ENCODE assay signal across 8 mouse cellular contexts in the genomic region with DNA sequence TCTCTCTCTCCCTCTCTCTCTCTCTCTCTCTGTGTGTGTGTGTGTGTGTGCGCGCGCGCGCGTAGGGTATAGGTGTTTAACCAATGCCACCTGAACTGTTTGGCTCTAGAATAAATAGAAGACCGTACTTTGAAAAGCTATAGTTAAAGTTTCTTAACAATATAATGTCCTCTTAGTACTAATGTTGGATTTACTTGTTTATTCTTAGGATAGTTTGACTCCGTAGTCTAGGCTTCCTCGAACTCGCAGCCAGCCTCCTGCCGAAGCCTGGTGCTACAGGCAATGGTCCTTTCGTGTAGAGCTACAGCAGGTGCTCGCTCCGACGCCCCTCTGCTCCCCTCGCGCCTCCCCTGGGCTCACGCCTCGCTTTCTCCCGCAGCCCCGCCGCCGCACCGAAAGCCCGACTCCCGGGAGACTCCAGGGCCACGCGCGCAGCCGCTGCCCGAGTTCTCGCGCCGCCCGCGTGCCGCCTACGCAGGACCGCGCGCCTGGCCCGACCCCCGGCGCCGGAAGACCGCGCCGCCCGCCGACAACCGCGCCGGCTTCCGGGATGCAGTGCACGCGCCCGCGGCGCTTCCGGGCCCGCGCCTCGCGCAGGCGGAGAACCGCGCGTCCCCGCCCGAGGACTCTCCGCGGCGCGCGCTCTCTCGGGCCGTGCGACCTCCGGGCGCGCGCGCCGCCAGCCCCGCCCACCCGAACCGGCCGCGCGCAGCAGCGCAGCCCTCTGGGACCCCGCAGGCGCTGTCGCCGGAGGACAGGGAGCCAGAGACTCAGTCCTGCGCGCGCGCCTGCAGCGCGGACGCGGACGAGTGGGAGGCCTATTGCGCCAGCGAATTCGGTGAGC. TPM values are rescaled to one million over a fixed set of nuclear protein-coding genes. Genes with fewer than 3 reads are reported as not detected.
DNase-seq lines count a peak whose midpoint lies in the region; ATAC-seq and TF ChIP-seq lines count a peak whose summit lies in the region.

No protein-coding gene starts in this region.

- no peak for DNase-seq in Patski (ENCODE audit: low read depth, low spot score)
- peak; percentile 85 for DNase-seq in cerebellum, adult 8-10 months
- peak; percentile 87 for DNase-seq in forelimb bud, embryonic 11.5 days (ENCODE audit: low read depth, low spot score)
- peak; percentile 90 to 91 for DNase-seq in layer of hippocampus, postnatal 14 days (ENCODE audit: low spot score in 2 of 2)
- DNase-seq in lung, postnatal 14 days, result peak; percentile 87
- DNase-seq in retina, postnatal 1 day, result peak; percentile 96
- peak; percentile 96 for DNase-seq in thymus, postnatal 4 days

- POLR2A ChIA-PET in Patski (lab: Charles Lee), result interaction anchor here (0.7 kb wide), 1 partner anchor 16 kb away, joined by 3 read pairs; no protein-coding TSS in a partner anchor

- CTCF ChIA-PET in Patski (lab: Charles Lee), result interaction anchor here (1.0 to 3.7 kb wide), 3 partner anchors 13 to 174 kb away, joined by 3 to 13 read pairs (median 3); no protein-coding TSS in a partner anchor

- peak; percentile 74 for ATAC-seq in Patski
- peak; percentile 48 to 54 for ATAC-seq in hematopoietic stem cell, adult 5-6 weeks (replicated peaks in 1 of 2; ENCODE audit: insufficient read depth in 1 of 2, low FRiP score in 2 of 2, low TSS enrichment in 1 of 2, low read depth in 1 of 2, poor library complexity in 2 of 2, severe bottlenecking in 2 of 2)

- TF ChIP-seq CTCF in Patski (IDR thresholded peaks at IDR 0.05), result no peak

- no peaks in the 10 kb centered on the region for H3K27me3 ChIP-seq in Patski

- in situ Hi-C loops in Patski (cut with MboI; ENCODE audit: low pct_unique_long_range_greater_than_20kb), result no loop called here

RNA-seq across cellular contexts. Expression of a gene that starts 2.2 kb away (rescaled TPM):
- 2.5 TPM for polyA plus RNA-seq in Patski (2021)
- total RNA-seq in hematopoietic stem cell, adult 5-6 weeks (2017), result 1.4 TPM in 1 of 2 replicates, not detected in the other
- 1 to 10 TPM; 4.2 to 5.2 TPM for total RNA-seq in layer of hippocampus, postnatal 14 days (2021)

RNA-seq across cellular contexts. Expression of a gene that starts 28.3 kb away (rescaled TPM):
- polyA plus RNA-seq in Patski (2021), result 33.7 TPM
- 104 and 116 TPM in 2 replicates for total RNA-seq in hematopoietic stem cell, adult 5-6 weeks (2017)
- total RNA-seq in layer of hippocampus, postnatal 14 days (2021), result 10 to 100 TPM; 27.9 to 28.7 TPM
